Mouse (Mus musculus) midbrain, postnatal 0 days (tissue): ENCODE measurements around the gene Cog2. TPM values are rescaled to one million over a fixed set of nuclear protein-coding genes. Genes with fewer than 3 reads are reported as not detected.

Source experiments
- ATAC-seq: fragments of 200-750 bp; cut with Nextera tagmentation; 2 replicates; pipeline ENCODE4 v1.8.0; 2017; ENCODE audit warnings: moderate number of reproducible peaks, mild to moderate bottlenecking, moderate TSS enrichment, moderate library complexity; ENCODE audit not compliant: low FRiP score
- DNase-seq: peaks from one replicate; pipeline ENCODE4 v3.0.0-alpha.2; 2015; ENCODE audit warnings: low spot score
- H3K27ac ChIP-seq: fragments of 300-500 bp; sonication (generic); 2 replicates; pipeline ENCODE4 v1.5.1; 2014; ENCODE audit warnings: low read depth, mild to moderate bottlenecking, low read length, mixed read lengths
- H3K27me3 ChIP-seq: fragments of 300-500 bp; sonication (generic); 2 replicates; pipeline ENCODE4 v1.6.1; 2014; ENCODE audit warnings: low read length, control low read depth, mixed read lengths; ENCODE audit not compliant: insufficient read depth
- H3K36me3 ChIP-seq: fragments of 300-500 bp; sonication (generic); 2 replicates; pipeline ENCODE4 v1.6.1; 2014; ENCODE audit warnings: low read length, control low read depth, mixed read lengths; ENCODE audit not compliant: insufficient read depth
- H3K4me1 ChIP-seq: fragments of 300-500 bp; sonication (generic); 2 replicates; pipeline ENCODE4 v1.6.1; 2014; ENCODE audit warnings: mild to moderate bottlenecking, control low read depth, antibody characterized with exemption, low read length, mixed read lengths; ENCODE audit not compliant: insufficient read depth
- H3K4me2 ChIP-seq: fragments of 300-500 bp; sonication (generic); 2 replicates; pipeline ENCODE4 v1.6.1; 2014; ENCODE audit warnings: low read depth, mild to moderate bottlenecking, low read length, mixed read lengths; ENCODE audit not compliant: poor library complexity, severe bottlenecking
- H3K4me3 ChIP-seq: fragments of 300-500 bp; sonication (generic); 2 replicates; pipeline ENCODE4 v1.5.1; 2014; ENCODE audit warnings: low read depth, mild to moderate bottlenecking, low read length, moderate library complexity
- H3K9ac ChIP-seq: fragments of 300-500 bp; sonication (generic); replicated peaks from 2 replicates; pipeline ENCODE4 v1.6.1; 2014; ENCODE audit warnings: mild to moderate bottlenecking, low read length, moderate library complexity, mixed read lengths; ENCODE audit not compliant: poor library complexity, severe bottlenecking
- H3K9me3 ChIP-seq: fragments of 300-500 bp; sonication (generic); 2 replicates; pipeline ENCODE4 v1.6.1; 2016; ENCODE audit warnings: low read length, control low read depth
- CTCF ChIP-seq: IDR thresholded peaks from 2 replicates; pipeline ENCODE4 v1.5.1; 2016; ENCODE audit warnings: antibody characterized with exemption, mild to moderate bottlenecking
- WGBS: fragments of 180-500 bp; shearing (Covaris S2); extraction: QIAGEN DNeasy Blood & Tissue Kit; methylation state at CpG from one replicate; pipeline ENCODE4 v1.1.7; 2014; 5-methylcytosine and 5-hydroxymethylcytosine counted together
- polyA plus RNA-seq: library from polyadenylated mRNA; unstranded; fragments of >200 nt; fragmentation: Nextera tagmentation; extraction: Ambion mirVana; gene quantifications from 2 replicates; pipeline ENCODE4 v1.2.1, GENCODE M21; 2015
- total RNA-seq: library from RNA; depleted of rRNA; stranded (reverse); fragments of >200 nt; gene quantifications from 2 replicates; pipeline ENCODE4 v1.2.3, GENCODE M21; 2014; rRNA removed

Cog2 gene
- 26.2 and 26.7 TPM in 2 replicates for total RNA-seq
- polyA plus RNA-seq, result 15.8 and 18.8 TPM in 2 replicates

DNA sequence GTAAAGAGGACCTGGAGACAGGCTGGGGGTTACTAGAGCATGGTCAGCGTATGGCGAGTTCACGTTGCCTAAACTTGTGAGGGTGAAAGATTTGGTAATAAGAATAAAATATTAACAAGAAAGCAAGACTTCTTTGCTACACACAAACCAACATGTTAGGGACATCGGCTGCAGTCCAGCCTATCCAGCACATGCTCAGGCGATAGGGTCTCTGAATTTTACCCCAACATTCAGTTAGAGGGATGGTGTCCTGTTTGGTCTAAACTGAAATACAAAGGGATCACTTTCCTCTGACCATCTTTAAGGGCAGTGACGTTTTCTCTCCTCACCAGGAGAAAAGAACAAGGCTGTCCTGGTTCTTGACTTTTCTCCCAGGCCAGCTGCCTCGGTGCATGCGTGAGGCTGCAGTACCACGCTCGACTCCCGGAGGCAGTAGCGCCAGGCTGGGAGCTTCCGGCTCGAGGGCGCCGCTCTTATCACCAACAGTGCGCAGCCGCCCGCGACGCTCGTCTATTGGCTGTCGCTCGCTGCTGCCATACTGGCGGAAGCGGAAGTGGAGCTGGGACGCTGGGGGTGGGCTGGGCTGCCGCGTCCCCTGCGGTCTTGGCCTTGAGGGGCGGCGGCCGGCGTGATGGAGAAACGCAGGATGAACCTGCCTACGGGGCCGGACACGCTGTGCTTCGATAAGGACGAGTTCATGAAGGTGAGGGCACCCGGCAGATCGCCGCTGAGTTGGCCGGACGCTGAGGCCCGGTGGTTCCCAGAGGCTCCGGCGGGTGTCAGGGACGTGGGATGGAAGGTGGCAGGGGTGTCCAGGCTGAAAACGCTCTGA lies at the start of gene Cog2:
Cog2 (plus strand) TSS at position 519 of the 832 bp plus-strand sequence.
- Histone ChIP-seq H3K9ac (peak within 1 kb of the TSS; percentile 91), H3K27ac (peak within 1 kb of the TSS; percentile 43; the same call in 1 of the 2 replicates), H3K4me3 (peak within 1 kb of the TSS; percentile 89), H3K36me3 (peaks cover 6% of the 10 kb centered on the region), H3K27me3 (0 out of 2 replicates have a peak, but pooled peaks cover 2% of the 10 kb centered on the region), H3K4me1 (peaks cover 6% of the 10 kb centered on the region; the same call in 1 of the 2 replicates), H3K4me2 (peak within 1 kb of the TSS; percentile 79), H3K9me3 (no peaks in the 10 kb centered on the region)
- WGBS, result 10% methylated on average over 50 of the region's 50 CpGs
- peak; percentile 98 for ATAC-seq
- DNase-seq, result peak; percentile 97
- peak; percentile 92 for TF ChIP-seq CTCF

DNA sequence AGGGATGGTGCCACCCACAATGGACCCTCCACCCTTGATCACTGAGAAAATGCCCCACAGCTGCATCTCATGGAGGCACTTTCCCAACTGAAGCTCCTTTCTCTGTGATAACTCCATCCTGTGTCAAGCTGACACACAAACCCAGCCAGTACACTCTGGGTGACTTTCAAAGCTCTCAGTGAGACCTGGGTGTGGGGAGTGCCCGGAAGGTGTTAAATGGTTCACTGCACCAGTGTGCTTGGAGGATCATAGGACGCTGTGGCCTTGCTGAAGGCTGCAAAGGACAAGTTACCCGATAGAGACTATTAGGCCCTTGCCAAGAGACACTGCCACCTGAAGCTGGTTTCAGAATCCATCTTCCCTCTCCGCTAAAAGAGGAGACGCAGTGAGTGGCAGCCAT lies 44.9 kb upstream of the Cog2 start:
- TF ChIP-seq CTCF, result no peak
- no peak overlapping the region for H3K9ac ChIP-seq
- no peak overlapping the region for H3K27ac ChIP-seq
- H3K4me3 ChIP-seq, result no peak overlapping the region
- no peaks in the 10 kb centered on the region for H3K9me3 ChIP-seq
- no peak for DNase-seq
- no peak for ATAC-seq
- no peaks in the 10 kb centered on the region for H3K27me3 ChIP-seq
- WGBS, result 83% methylated on average over 5 of the region's 5 CpGs
- H3K4me1 ChIP-seq, result no peaks in the 10 kb centered on the region
- H3K36me3 ChIP-seq, result no peaks in the 10 kb centered on the region
- no peak overlapping the region for H3K4me2 ChIP-seq

DNA sequence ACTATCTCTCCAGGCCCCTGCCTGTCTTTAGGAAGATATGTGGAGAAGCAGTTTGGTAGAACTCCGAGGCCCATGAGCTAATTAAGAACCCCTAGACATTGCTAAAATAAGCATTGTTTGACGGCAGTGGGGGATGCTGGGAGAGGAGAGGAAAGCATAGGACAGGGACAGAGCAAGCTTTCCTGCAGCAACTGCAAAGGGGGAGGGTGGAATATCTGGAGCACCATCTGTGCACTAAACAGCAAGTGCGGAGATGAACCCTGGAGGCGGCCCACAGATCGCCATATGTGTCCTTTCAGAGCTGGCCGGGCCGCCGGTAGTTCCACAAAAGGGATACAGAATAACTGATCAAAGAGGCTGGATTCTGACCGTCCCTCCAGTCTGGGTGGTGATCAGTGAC lies 43.9 kb upstream of the Cog2 start:
- ATAC-seq (no peak), DNase-seq (peak; percentile 39)
- TF ChIP-seq CTCF, result no peak
- Histone ChIP-seq H3K27ac (no peak overlapping the region), H3K4me1 (no peaks in the 10 kb centered on the region), H3K9me3 (no peaks in the 10 kb centered on the region), H3K36me3 (no peaks in the 10 kb centered on the region), H3K9ac (no peak overlapping the region), H3K4me3 (no peak overlapping the region), H3K27me3 (no peaks in the 10 kb centered on the region), H3K4me2 (no peak overlapping the region)
- WGBS, result 45% methylated on average over 9 of the region's 9 CpGs

DNA sequence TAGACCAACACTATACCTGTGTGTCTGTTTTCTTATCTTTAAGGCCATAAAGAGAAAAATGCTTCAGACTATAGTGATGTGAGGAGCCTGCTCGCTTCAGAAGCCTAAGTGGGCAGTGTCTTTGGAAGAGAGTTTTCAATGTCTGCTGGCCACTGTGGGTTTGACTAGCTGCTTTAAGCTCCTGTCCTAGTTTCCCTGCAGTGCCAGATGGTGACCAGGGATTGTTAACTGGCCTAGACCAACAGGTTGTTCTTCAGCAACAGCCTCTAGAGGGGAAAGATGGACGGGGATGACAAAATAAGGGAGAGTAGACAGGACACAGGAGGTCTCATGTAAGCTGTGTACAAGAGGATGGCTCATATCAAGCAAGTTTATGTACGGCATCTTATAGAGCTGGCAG lies 41.3 kb upstream of the Cog2 start:
- Histone ChIP-seq H3K4me1 (no peaks in the 10 kb centered on the region), H3K9me3 (no peaks in the 10 kb centered on the region), H3K36me3 (no peaks in the 10 kb centered on the region), H3K4me3 (no peak overlapping the region), H3K27ac (no peak overlapping the region), H3K27me3 (no peaks in the 10 kb centered on the region), H3K9ac (no peak overlapping the region), H3K4me2 (no peak overlapping the region)
- no peak for DNase-seq
- 80% methylated on average over 3 of the region's 3 CpGs for WGBS
- no peak for TF ChIP-seq CTCF
- no peak for ATAC-seq

DNA sequence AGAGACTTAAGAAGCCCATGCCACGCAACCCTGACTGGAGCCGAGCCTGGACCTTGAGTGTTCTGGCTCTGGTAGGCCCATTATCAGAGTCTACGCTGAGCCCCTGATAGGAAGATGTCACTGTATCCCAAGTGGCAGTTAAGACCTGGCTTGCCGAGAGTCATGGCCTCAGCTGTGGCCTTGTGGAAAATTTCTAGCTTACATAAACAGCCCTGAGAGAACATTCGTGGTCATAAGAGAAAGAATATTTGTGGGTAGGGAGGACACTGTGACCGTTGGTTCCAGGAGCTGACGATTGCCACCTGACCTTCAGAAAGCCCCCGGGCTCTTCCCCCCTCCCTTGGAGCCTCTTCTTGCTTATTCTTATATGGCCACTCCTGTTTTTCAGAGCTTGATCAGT lies 40.2 kb upstream of the Cog2 start:
- Histone ChIP-seq H3K36me3 (no peaks in the 10 kb centered on the region), H3K4me2 (no peak overlapping the region), H3K9ac (no peak overlapping the region), H3K9me3 (no peaks in the 10 kb centered on the region), H3K27ac (no peak overlapping the region), H3K4me1 (no peaks in the 10 kb centered on the region), H3K4me3 (no peak overlapping the region), H3K27me3 (no peaks in the 10 kb centered on the region)
- DNase-seq (no peak), ATAC-seq (no peak)
- no peak for TF ChIP-seq CTCF
- WGBS, result 87% methylated on average over 8 of the region's 8 CpGs

DNA sequence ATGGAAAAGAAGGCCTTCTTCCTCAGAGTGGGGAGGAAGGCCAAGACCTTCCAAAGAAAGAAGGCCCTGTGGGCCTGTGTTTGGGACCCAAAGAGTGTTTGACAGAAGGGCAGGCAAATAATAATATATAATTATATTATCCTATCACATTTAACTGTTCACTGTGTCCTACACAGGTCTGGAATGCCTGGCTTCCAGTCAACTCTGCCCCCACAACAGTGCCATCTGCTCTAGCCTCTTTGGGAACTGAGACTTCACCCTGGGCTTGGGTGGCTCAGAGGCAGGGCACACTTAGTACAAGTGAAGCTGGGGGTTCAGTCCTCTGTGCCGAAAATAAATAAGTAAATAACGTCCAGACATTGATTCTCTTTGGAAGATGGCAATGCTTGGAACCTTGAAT lies 37.8 kb upstream of the Cog2 start:
- Histone ChIP-seq H3K4me1 (no peaks in the 10 kb centered on the region), H3K4me2 (no peak overlapping the region), H3K27ac (no peak overlapping the region), H3K4me3 (no peak overlapping the region), H3K9ac (no peak overlapping the region), H3K27me3 (no peaks in the 10 kb centered on the region), H3K9me3 (no peaks in the 10 kb centered on the region), H3K36me3 (no peaks in the 10 kb centered on the region)
- TF ChIP-seq CTCF, result no peak
- WGBS, result 97% methylated on average over 2 of the region's 2 CpGs
- DNase-seq (no peak), ATAC-seq (no peak)
